Mouse (Mus musculus) forebrain, embryonic 15.5 days (tissue): ENCODE data around the gene Limd1. TPM values are rescaled to one million over a fixed set of nuclear protein-coding genes. Genes with fewer than 3 reads are reported as not detected.

Source experiments
- ATAC-seq: fragments of 200-750 bp; cut with Nextera tagmentation; replicated peaks from 2 replicates; pipeline ENCODE4 v1.8.0; 2017; ENCODE audit warnings: mild to moderate bottlenecking, moderate TSS enrichment, moderate library complexity
- H3K27ac ChIP-seq: fragments of 300-500 bp; sonication (generic); replicated peaks from 2 replicates; pipeline ENCODE4 v1.5.1; 2015; ENCODE audit warnings: mild to moderate bottlenecking, inconsistent platforms
- H3K27me3 ChIP-seq: fragments of 300-500 bp; sonication (generic); 2 replicates; pipeline ENCODE4 v1.6.1; 2015; ENCODE audit warnings: inconsistent platforms
- H3K36me3 ChIP-seq: fragments of 300-500 bp; sonication (generic); 2 replicates; pipeline ENCODE4 v1.6.1; 2015; ENCODE audit warnings: mild to moderate bottlenecking, inconsistent platforms
- H3K4me1 ChIP-seq: fragments of 300-500 bp; sonication (generic); 2 replicates; pipeline ENCODE4 v1.6.1; 2015; ENCODE audit warnings: inconsistent platforms
- H3K4me2 ChIP-seq: fragments of 300-500 bp; sonication (generic); replicated peaks from 2 replicates; pipeline ENCODE4 v1.6.1; 2015; ENCODE audit warnings: mild to moderate bottlenecking, inconsistent platforms
- H3K4me3 ChIP-seq: fragments of 300-500 bp; sonication (generic); 2 replicates; pipeline ENCODE4 v1.5.1; 2015; ENCODE audit warnings: mild to moderate bottlenecking, inconsistent platforms
- H3K9ac ChIP-seq: fragments of 300-500 bp; sonication (generic); replicated peaks from 2 replicates; pipeline ENCODE4 v1.6.1; 2015; ENCODE audit warnings: mild to moderate bottlenecking, inconsistent platforms
- H3K9me3 ChIP-seq: fragments of 300-500 bp; sonication (generic); 2 replicates; pipeline ENCODE4 v1.6.1; 2016; ENCODE audit warnings: inconsistent platforms
- WGBS: fragments of 180-500 bp; shearing (Covaris S2); methylation state at CpG from one replicate; pipeline ENCODE4 v1.1.7; 2015; ENCODE audit warnings: mixed read lengths; 5-methylcytosine and 5-hydroxymethylcytosine counted together
- polyA plus RNA-seq: library from polyadenylated mRNA; unstranded; fragments of >200 nt; fragmentation: Nextera tagmentation; extraction: Ambion mirVana; gene quantifications from 2 replicates; pipeline ENCODE4 v1.2.1, GENCODE M21; 2015

Gene Limd1
- polyA plus RNA-seq, 1 experiment from 2014 or later, result 18.0 TPM

DNA sequence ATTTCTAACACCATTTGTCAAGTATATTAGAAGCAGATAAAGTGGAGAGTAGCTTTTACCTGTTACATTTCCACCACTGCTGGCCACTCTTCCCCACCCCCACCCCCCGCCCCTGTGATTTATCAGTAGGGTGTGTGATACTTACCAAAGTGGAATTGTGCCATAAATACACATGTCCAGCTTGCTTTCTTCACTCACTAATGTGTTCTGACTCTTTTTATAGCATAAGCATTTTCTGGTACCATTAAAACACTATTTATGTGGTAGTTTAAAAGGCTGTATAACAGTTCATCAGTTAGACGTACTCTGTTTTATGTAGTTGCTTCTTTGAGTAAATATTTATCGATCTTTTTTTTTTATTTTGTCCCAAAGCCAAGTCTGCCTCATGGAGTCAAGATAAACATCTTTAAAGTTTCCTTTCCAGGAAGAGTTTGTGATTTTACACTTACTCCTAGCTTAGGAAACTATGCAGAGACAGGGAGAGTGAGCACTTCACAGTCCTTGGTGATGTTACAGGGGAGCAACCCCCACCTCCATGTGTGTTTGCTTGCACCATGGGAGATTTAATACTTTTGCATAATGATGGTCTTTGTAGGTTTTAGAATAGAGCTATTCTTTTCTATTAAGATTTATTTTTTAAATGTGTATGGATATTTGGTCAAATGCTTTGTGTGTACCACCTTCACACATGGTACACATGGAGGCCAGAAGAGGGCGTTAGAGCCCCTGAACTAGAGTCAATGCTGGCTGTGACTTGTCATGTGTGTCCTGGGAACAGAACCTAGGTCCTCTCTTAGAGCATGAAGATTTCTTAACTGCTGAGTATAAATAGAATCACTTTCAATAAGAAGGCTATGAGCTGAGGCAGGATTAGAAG is 28.0 kb downstream of the Limd1 start:
- Histone ChIP-seq H3K9ac (no peak overlapping the region), H3K4me2 (no peak overlapping the region), H3K27ac (no peak overlapping the region), H3K9me3 (no peaks in the 10 kb centered on the region), H3K4me3 (no peak overlapping the region), H3K27me3 (no peaks in the 10 kb centered on the region), H3K36me3 (no peaks in the 10 kb centered on the region), H3K4me1 (no peaks in the 10 kb centered on the region)
- no peak for ATAC-seq
- WGBS, result 87% methylated on average over 4 of the region's 4 CpGs

- 91% methylated on average over 2 of the region's 2 CpGs for WGBS
- no peak overlapping the region for H3K27ac ChIP-seq
- no peaks in the 10 kb centered on the region for H3K27me3 ChIP-seq
- H3K9me3 ChIP-seq, result no peaks in the 10 kb centered on the region
- ATAC-seq, result no peak
- no peaks in the 10 kb centered on the region for H3K4me1 ChIP-seq
- no peaks in the 10 kb centered on the region for H3K36me3 ChIP-seq
- H3K4me3 ChIP-seq, result no peak overlapping the region
- no peak overlapping the region for H3K4me2 ChIP-seq
- H3K9ac ChIP-seq, result no peak overlapping the region
Observed at GRCm38 (mm10) chr9:123507380-123507779, 28.9 kb downstream of the Limd1 start.

DNA sequence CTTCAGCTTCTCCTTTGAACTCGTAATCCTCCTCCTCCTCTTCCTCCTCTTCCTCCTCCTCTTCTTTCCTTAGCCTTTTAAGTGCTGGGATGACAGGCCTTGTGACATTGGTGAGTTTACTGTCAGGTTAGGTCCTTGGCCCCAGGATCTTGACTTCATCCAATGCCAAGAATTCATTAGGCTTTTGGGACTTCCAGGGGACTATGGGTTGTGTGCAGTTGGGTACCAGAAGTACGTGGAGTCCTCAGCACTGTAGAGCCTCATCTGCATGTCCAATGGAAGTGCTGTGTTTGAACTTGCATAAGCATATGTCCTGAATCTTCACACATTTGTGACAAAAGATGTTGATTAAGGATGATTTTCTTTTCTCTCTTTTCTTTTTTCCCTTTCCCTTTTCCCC is 30.5 kb downstream of the Limd1 start:
- H3K9ac ChIP-seq, result no peak overlapping the region
- no peaks in the 10 kb centered on the region for H3K27me3 ChIP-seq
- no peaks in the 10 kb centered on the region for H3K9me3 ChIP-seq
- no peak overlapping the region for H3K4me3 ChIP-seq
- no peaks in the 10 kb centered on the region for H3K36me3 ChIP-seq
- no peak overlapping the region for H3K27ac ChIP-seq
- no peak for ATAC-seq
- no peak overlapping the region for H3K4me2 ChIP-seq
- WGBS, result 89% methylated on average over 2 of the region's 2 CpGs
- H3K4me1 ChIP-seq, result no peaks in the 10 kb centered on the region

DNA sequence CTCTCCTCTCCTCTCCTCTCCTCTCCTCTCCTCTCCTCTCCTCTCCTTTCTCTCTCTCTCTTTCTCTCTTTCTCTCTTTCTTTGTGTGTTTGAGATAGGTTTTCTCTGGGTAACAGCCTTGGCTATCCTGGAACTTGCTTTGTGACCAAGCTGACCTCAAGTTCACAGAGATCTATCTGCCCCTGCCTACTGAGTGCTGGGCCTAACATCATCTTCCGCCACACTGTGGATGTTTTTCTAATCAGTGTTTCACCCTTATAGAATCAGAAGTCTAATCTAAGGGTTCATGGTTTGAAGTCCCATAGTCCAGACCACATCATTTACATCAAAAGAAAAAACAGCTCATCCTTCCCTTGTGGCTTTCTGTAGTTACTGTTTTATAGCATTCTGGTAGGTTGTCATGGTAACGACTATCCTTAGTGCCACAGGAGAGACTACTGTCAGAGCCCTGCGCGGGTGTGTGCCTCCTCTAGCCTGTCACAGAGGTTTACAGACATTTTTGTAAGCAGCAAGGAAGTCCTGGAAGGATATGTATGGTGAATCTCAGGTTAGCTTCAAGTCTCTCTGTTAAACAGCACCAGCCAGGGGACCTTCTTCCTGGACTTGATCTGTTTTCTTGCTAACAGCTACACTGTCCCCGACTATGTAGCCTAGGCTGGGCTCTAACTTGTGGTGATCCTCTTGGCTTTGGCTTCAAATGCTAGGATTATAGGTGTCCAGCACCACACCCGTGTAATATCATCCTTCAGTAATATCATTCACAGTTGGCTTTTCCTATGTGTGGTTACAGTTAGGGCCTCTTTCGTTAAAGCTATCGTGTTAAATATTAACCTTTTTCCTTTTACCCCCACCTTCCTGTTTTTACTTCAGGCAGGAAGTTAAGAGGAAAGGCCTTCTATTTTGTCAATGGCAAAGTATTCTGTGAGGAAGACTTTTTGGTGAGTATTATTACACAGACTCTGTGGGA is 31.4 kb downstream of the Limd1 start:
- no peak overlapping the region for H3K27ac ChIP-seq

DNA sequence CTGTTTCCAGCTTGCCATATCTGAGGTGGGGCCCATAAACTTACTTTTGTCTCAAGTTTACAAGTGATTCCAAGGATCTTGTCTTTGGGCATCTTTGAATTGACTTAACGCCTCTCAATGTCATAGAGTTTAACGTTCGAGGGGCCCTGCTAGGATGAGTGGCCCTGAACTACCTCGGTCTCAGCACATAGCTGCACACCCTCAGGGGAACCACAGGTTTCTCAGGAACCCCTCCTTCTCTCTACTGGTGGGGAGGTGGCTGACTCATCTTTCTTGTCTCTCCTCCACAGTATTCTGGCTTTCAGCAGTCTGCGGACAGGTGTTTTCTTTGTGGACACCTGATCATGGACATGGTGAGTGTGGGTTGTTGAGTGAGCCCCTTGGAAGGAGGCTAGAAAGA is 32.4 kb downstream of the Limd1 start:
- 94% methylated on average over 5 of the region's 5 CpGs for WGBS
- Histone ChIP-seq H3K27me3 (no peaks in the 10 kb centered on the region), H3K4me1 (no peaks in the 10 kb centered on the region), H3K27ac (no peak overlapping the region), H3K9me3 (no peaks in the 10 kb centered on the region), H3K9ac (no peak overlapping the region), H3K36me3 (no peaks in the 10 kb centered on the region), H3K4me3 (no peak overlapping the region), H3K4me2 (no peak overlapping the region)
- ATAC-seq, result no peak

More for the DNA sequence above, 31.4 kb downstream of the Limd1 start:
- H3K9me3 ChIP-seq, result no peaks in the 10 kb centered on the region
- 83% methylated on average over 8 of the region's 8 CpGs for WGBS
- H3K4me2 ChIP-seq, result no peak overlapping the region
- peak; percentile 61; the same call in 1 of the 2 replicates for ATAC-seq
- H3K4me1 ChIP-seq, result no peaks in the 10 kb centered on the region
- no peaks in the 10 kb centered on the region for H3K27me3 ChIP-seq
- no peak overlapping the region for H3K9ac ChIP-seq
- no peak overlapping the region for H3K4me3 ChIP-seq
- no peaks in the 10 kb centered on the region for H3K36me3 ChIP-seq

- 95% methylated on average over 2 of the region's 2 CpGs for WGBS
- H3K27me3 ChIP-seq, result no peaks in the 10 kb centered on the region
- ATAC-seq, result no peak
- H3K9ac ChIP-seq, result no peak overlapping the region
- H3K4me3 ChIP-seq, result no peak overlapping the region
- no peaks in the 10 kb centered on the region for H3K9me3 ChIP-seq
- no peak overlapping the region for H3K27ac ChIP-seq
- H3K4me1 ChIP-seq, result no peaks in the 10 kb centered on the region
- H3K36me3 ChIP-seq, result peaks cover 4% of the 10 kb centered on the region; the same call in 1 of the 2 replicates
- no peak overlapping the region for H3K4me2 ChIP-seq
Observed at GRCm38 (mm10) chr9:123512482-123512881, 34.0 kb downstream of the Limd1 start.

DNA sequence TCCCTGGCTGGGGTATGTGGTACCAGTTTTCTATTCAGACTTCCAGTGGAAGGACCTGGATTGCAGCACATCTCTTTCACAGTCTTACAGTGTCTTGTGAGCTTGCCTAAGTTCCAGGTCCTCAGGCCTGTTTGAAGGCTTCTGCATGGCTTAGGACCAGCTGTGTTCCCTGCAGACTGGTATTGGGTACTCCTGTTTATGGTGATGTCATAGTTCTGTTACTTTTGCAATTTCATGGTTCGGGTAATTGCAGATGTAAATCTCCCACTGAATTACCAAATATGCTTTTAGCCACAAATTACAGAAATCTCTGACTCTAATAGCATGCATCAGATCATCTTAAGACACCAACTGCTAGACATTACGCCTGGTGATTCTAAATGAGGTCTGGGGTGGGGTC is 36.6 kb downstream of the Limd1 start:
- no peak overlapping the region for H3K27ac ChIP-seq
- peaks cover 10% of the 10 kb centered on the region; the same call in 1 of the 2 replicates for H3K36me3 ChIP-seq
- H3K27me3 ChIP-seq, result no peaks in the 10 kb centered on the region
- H3K9ac ChIP-seq, result no peak overlapping the region
- no peak overlapping the region for H3K4me2 ChIP-seq
- WGBS, result 83% methylated on average over 2 of the region's 2 CpGs
- no peak for ATAC-seq
- H3K4me3 ChIP-seq, result no peak overlapping the region
- H3K9me3 ChIP-seq, result no peaks in the 10 kb centered on the region
- H3K4me1 ChIP-seq, result no peaks in the 10 kb centered on the region

DNA sequence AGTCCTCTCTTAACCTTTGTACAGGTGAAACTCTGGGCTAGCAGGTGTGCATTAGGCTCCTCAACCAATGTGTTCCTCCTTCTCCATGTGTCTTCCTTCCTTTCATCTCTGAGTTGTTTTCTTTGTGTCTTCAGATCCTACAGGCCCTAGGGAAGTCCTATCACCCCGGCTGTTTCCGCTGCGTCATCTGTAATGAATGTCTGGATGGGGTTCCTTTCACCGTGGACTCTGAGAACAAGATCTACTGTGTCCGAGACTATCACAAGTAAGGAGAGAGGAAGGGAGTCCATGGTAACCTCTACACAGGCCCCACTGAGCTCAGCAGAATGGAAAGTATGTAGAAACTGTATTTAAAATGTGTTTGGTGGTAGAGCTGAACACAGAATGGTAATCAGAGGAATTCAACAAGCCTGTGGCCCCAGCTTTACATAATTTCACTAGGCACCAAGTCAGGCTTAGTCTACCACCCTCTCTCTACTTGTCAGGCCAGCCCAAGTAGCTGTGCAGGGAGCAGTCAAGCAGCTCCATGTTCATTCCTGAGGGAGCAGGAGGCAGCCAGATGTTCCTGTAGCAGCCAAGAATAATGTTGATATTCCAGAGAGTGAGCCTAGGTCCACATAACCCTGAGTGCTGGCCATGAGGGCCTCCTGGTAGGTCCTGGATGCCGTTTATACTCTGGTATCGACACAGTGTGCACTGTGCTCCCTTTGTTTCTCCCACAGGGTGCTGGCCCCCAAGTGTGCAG is 38.3 kb downstream of the Limd1 start:
- no peaks in the 10 kb centered on the region for H3K4me1 ChIP-seq
- H3K9me3 ChIP-seq, result no peaks in the 10 kb centered on the region
- no peak overlapping the region for H3K4me3 ChIP-seq
- 88% methylated on average over 7 of the region's 7 CpGs for WGBS
- H3K9ac ChIP-seq, result no peak overlapping the region
- H3K27ac ChIP-seq, result no peak overlapping the region
- no peaks in the 10 kb centered on the region for H3K27me3 ChIP-seq
- peaks cover 10% of the 10 kb centered on the region; the same call in 1 of the 2 replicates for H3K36me3 ChIP-seq
- no peak overlapping the region for H3K4me2 ChIP-seq
- no peak for ATAC-seq

DNA sequence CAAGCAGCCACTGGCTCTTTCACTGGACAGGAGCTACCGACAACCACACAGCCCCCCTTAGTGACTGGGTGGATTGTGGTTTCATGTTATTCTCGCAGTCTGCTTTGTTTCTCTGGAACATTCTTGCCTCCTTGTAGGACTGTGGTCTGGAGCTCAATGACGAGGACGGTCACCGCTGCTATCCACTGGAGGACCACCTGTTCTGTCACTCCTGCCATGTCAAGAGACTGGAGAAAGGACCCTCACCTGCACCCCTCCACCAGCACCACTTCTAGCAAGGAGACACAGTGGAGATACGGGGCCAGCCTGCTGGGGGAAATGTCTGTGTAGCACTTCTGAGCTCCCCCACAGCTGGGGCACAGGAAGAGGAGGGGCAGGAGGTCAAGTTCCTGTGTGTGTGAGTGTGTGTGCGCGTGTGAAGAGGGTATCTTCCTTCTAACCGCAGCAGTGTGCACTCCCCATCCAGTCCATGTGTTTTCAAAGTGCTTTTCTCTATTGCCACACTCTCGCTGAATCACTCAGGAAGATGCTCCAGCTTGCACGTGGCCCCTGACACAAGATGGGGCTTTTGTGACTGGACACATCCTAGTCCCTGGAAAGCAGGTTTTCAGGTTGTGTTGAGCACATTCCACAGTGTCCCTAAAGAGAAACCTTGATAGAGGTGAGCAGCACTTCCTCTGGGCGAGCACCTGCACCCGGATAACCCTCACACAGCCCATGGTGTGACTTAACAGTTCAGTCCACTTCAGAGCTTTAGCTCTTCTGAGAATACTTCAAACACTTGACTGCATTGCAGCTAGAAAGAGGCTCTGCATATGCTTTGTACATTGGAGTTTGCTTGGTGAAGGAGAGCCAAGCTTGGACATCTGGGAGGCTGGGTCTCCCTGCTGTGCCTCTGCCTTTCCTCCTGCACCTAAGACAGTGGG is 40.7 kb downstream of the Limd1 start:
- Histone ChIP-seq H3K9ac (no peak overlapping the region), H3K4me3 (no peak overlapping the region), H3K27me3 (no peaks in the 10 kb centered on the region), H3K9me3 (no peaks in the 10 kb centered on the region), H3K36me3 (peaks cover 10% of the 10 kb centered on the region; the same call in 1 of the 2 replicates), H3K4me1 (no peaks in the 10 kb centered on the region), H3K4me2 (no peak overlapping the region), H3K27ac (no peak overlapping the region)
- ATAC-seq, result no peak
- WGBS, result 93% methylated on average over 13 of the region's 13 CpGs

DNA sequence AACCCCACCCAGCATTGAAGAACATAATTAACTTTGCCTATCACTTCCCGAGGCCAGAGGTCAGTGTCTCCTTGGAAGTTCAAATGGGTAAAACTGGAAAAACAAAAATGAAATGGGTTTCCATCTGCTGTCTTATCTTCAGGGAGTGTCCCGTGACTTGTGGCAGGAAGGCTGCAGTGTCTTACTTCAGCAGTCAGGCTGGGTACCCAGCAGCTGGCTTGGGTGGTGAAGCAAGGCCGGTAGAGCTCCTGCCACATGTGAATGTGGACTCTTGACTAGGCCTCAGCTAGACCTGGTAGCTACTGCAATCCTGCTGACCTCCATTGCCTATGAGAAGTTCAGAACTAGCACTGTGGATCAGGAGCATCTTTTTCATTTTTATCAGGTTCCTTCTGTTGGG is 42.2 kb downstream of the Limd1 start:
- Histone ChIP-seq H3K9ac (no peak overlapping the region), H3K9me3 (no peaks in the 10 kb centered on the region), H3K4me3 (no peak overlapping the region), H3K4me1 (peaks cover 3% of the 10 kb centered on the region; the same call in 1 of the 2 replicates), H3K27ac (no peak overlapping the region), H3K27me3 (no peaks in the 10 kb centered on the region), H3K4me2 (no peak overlapping the region), H3K36me3 (peaks cover 10% of the 10 kb centered on the region; the same call in 1 of the 2 replicates)
- no peak for ATAC-seq
- WGBS, result 94% methylated on average over 3 of the region's 3 CpGs

- no peak overlapping the region for H3K4me2 ChIP-seq
- 0 out of 2 replicates have a peak, but pooled peaks cover 6% of the 10 kb centered on the region for H3K36me3 ChIP-seq
- 32% methylated on average over 3 of the region's 3 CpGs for WGBS
- no peak overlapping the region for H3K4me3 ChIP-seq
- no peak overlapping the region for H3K9ac ChIP-seq
- H3K27ac ChIP-seq, result no peak overlapping the region
- H3K27me3 ChIP-seq, result no peaks in the 10 kb centered on the region
- ATAC-seq, result no peak
- H3K9me3 ChIP-seq, result no peaks in the 10 kb centered on the region
- peaks cover 12% of the 10 kb centered on the region for H3K4me1 ChIP-seq
Observed at GRCm38 (mm10) chr9:123523676-123524075, 45.2 kb downstream of the Limd1 start.
